ENCODE assay signal across 29 mouse cellular contexts in the genomic region with DNA sequence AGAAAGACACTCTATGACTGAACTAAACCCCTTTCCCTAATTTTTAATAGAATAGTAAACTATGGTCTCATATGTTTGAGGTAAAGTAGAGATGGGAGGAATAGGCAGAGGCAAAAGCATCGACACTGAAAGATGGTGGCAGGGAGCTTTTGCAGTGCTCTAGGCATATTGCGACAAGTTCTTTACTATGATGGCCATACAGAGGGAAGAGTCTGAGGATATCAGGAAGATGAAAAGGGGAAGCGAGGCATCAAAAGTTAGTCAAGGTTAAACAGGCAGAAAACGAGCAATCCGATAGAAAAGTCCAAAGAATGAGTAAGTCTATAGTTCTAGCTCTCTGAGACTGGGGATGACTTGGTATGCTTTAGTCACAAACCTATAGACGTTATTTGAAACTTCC. TPM values are rescaled to one million over a fixed set of nuclear protein-coding genes. Genes with fewer than 3 reads are reported as not detected.
A peak's percentile ranks its signal among the peaks of the same experiment; 100 is the strongest.
DNase-seq lines count a peak whose midpoint lies in the region; ATAC-seq and TF ChIP-seq lines count a peak whose summit lies in the region.
"Had no signal": no experiment of that assay in that cellular context is flagged by ENCODE, and none has a peak within 500 bp of the region (broad histone marks: within the 10 kb centered on the region; RNA-seq: fewer than 3 reads in every experiment).

No protein-coding gene starts in this region.

- ATAC-seq in heart, embryonic 13.5 days (ENCODE audit: extremely low read depth, insufficient number of reproducible peaks, low FRiP score, low TSS enrichment) = no peak
- no peak for ATAC-seq in heart, embryonic 16.5 days (replicated peaks; ENCODE audit: extremely low read depth, insufficient read depth, low FRiP score)
- ATAC-seq in megakaryocyte, adult 5-6 weeks (ENCODE audit: poor library complexity, severe bottlenecking) = peak; percentile 33; the same call in 1 of the 2 replicates
- no peak for ATAC-seq in forebrain, postnatal 0 days
- ATAC-seq: forebrain, embryonic 13.5 days; forebrain, embryonic 16.5 days; hindbrain, embryonic 16.5 days; intestine, embryonic 15.5 days; Patski had no signal

- intact Hi-C loops in heart, adult 2 months (cut with DNase I) = loop anchor here (1.0 kb wide), 1 partner anchor 38 kb away; no protein-coding TSS in a partner anchor
- intact Hi-C loops in heart, postnatal 10 days (cut with DNase I) = no loop called here

- TF ChIP-seq POLR2A in heart, adult 2 months (IDR thresholded peaks at IDR 0.05; ENCODE audit: insufficient read depth, low read depth, low read length) = no peak

- no peak for DNase-seq in heart, adult 2 months
- DNase-seq in heart, adult 9 months (ENCODE audit: low spot score in 2 of 2) = no peak
- DNase-seq in heart, adult 18-20 months = no peak
- no peak for DNase-seq in heart, postnatal 10 days
- DNase-seq in forebrain, postnatal 0 days = no peak
- DNase-seq: adrenal gland, postnatal 10 days; B cell, adult 2 months; cerebellum, adult 18-20 months; cerebellum, adult 9-10 months; cerebellum, postnatal 14 days; gastrocnemius, postnatal 10 days; gastrocnemius, postnatal 36 days; heart, postnatal 36 days; kidney, adult 11 months; kidney, adult 8-10 months had no signal

- no peak overlapping the region for H3K4me3 ChIP-seq in heart, adult 2 months
- no peak overlapping the region for H3K4me3 ChIP-seq in heart, embryonic 13.5 days
- H3K4me3 ChIP-seq in heart, embryonic 16.5 days (ENCODE audit: low read length) = no peak overlapping the region
- no peak overlapping the region for H3K4me3 ChIP-seq in forebrain, postnatal 0 days (ENCODE audit: low read depth, low read length)
- H3K4me3 ChIP-seq: forebrain, embryonic 10.5 days; forebrain, embryonic 13.5 days; hindbrain, embryonic 10.5 days; hindbrain, embryonic 13.5 days; intestine, embryonic 15.5 days; kidney, embryonic 15.5 days had no signal

- no peak for TF ChIP-seq CTCF in heart, adult 2 months (IDR thresholded peaks at IDR 0.05)
- no peak for TF ChIP-seq CTCF in forebrain, postnatal 0 days (IDR thresholded peaks at IDR 0.05; ENCODE audit: low read depth)

- no peak overlapping the region for H3K9ac ChIP-seq in heart, adult 2 months (ENCODE audit: low read depth, low read length)
- H3K9ac ChIP-seq in heart, embryonic 13.5 days = no peak overlapping the region
- H3K9ac ChIP-seq in heart, embryonic 16.5 days (ENCODE audit: low read length) = no peak overlapping the region
- H3K9ac ChIP-seq in forebrain, postnatal 0 days = no peak overlapping the region
- H3K9ac ChIP-seq: forebrain, embryonic 13.5 days; hindbrain, embryonic 13.5 days; intestine, embryonic 15.5 days; kidney, embryonic 15.5 days had no signal

- H3K36me3 ChIP-seq in heart, adult 2 months (ENCODE audit: control insufficient read depth, insufficient read depth, low read length) = peaks cover 4% of the 10 kb centered on the region; the same call in 1 of the 2 replicates
- no peaks in the 10 kb centered on the region for H3K36me3 ChIP-seq in heart, embryonic 13.5 days
- no peaks in the 10 kb centered on the region for H3K36me3 ChIP-seq in heart, embryonic 16.5 days (ENCODE audit: control insufficient read depth, insufficient read depth)
- H3K36me3 ChIP-seq in forebrain, postnatal 0 days (ENCODE audit: insufficient read depth) = no peaks in the 10 kb centered on the region
- H3K36me3 ChIP-seq: forebrain, embryonic 10.5 days; G1E; hindbrain, embryonic 10.5 days; hindbrain, embryonic 13.5 days; intestine, embryonic 15.5 days; kidney, embryonic 15.5 days had no signal

- no peaks in the 10 kb centered on the region; the same call in 1 of the 2 replicates for H3K4me1 ChIP-seq in heart, adult 2 months (ENCODE audit: control insufficient read depth, insufficient read depth, low read length)
- peaks cover 19% of the 10 kb centered on the region for H3K4me1 ChIP-seq in heart, embryonic 13.5 days
- peaks cover 8% of the 10 kb centered on the region for H3K4me1 ChIP-seq in heart, embryonic 16.5 days (ENCODE audit: control insufficient read depth, insufficient read depth, low read length)
- H3K4me1 ChIP-seq in forebrain, postnatal 0 days (ENCODE audit: insufficient read depth) = no peaks in the 10 kb centered on the region
- H3K4me1 ChIP-seq: forebrain, embryonic 10.5 days; forebrain, embryonic 13.5 days; hindbrain, embryonic 10.5 days; hindbrain, embryonic 13.5 days; intestine, embryonic 15.5 days; kidney, embryonic 15.5 days had no signal

- peak overlapping the region; percentile 30 for H3K4me2 ChIP-seq in heart, embryonic 13.5 days
- no peak overlapping the region; the same call in 1 of the 2 replicates for H3K4me2 ChIP-seq in heart, embryonic 16.5 days (ENCODE audit: low read depth, low read length)
- no peak overlapping the region for H3K4me2 ChIP-seq in forebrain, postnatal 0 days (ENCODE audit: low read depth)
- H3K4me2 ChIP-seq: forebrain, embryonic 13.5 days; hindbrain, embryonic 13.5 days; intestine, embryonic 15.5 days; kidney, embryonic 15.5 days had no signal

- WGBS in heart, adult 2 months = 72% methylated on average over 6 of the region's 6 CpGs
- 77% methylated on average over 6 of the region's 6 CpGs for WGBS in heart, embryonic 13.5 days
- WGBS in heart, embryonic 16.5 days = 71% methylated on average over 6 of the region's 6 CpGs
- WGBS in forebrain, postnatal 0 days = 67% methylated on average over 6 of the region's 6 CpGs

- no peaks in the 10 kb centered on the region for H3K27me3 ChIP-seq in heart, adult 2 months (ENCODE audit: control insufficient read depth, insufficient read depth, low read length)
- no peaks in the 10 kb centered on the region for H3K27me3 ChIP-seq in heart, embryonic 13.5 days (replicated peaks)
- no peaks in the 10 kb centered on the region for H3K27me3 ChIP-seq in heart, embryonic 16.5 days (ENCODE audit: control insufficient read depth, insufficient read depth, low read length)
- H3K27me3 ChIP-seq in forebrain, postnatal 0 days (ENCODE audit: insufficient read depth, low read length) = no peaks in the 10 kb centered on the region
- H3K27me3 ChIP-seq: CH12.LX; forebrain, embryonic 13.5 days; hindbrain, embryonic 13.5 days; intestine, embryonic 15.5 days; kidney, embryonic 15.5 days; Patski had no signal

- H3K9me3 ChIP-seq in heart, embryonic 13.5 days = no peaks in the 10 kb centered on the region
- no peaks in the 10 kb centered on the region for H3K9me3 ChIP-seq in heart, embryonic 16.5 days (replicated peaks; ENCODE audit: control insufficient read depth, low read length)
- no peaks in the 10 kb centered on the region for H3K9me3 ChIP-seq in forebrain, postnatal 0 days (ENCODE audit: low read length)
- H3K9me3 ChIP-seq: forebrain, embryonic 10.5 days; forebrain, embryonic 13.5 days; G1E; hindbrain, embryonic 10.5 days; hindbrain, embryonic 13.5 days; intestine, embryonic 15.5 days; kidney, embryonic 15.5 days had no signal

- TF ChIP-seq EP300 in heart, adult 2 months (IDR thresholded peaks at IDR 0.05; ENCODE audit: insufficient read depth, low read depth, low read length) = no peak

- H3K79me2 ChIP-seq in heart, adult 2 months (replicated peaks; ENCODE audit: control insufficient read depth, insufficient read depth, low read length) = no peaks in the 10 kb centered on the region

- peak overlapping the region; percentile 24 for H3K27ac ChIP-seq in heart, adult 2 months
- peak overlapping the region; percentile 66 for H3K27ac ChIP-seq in heart, embryonic 13.5 days (replicated peaks)
- H3K27ac ChIP-seq in heart, embryonic 16.5 days (ENCODE audit: low read length) = peak overlapping the region; percentile 39
- no peak overlapping the region for H3K27ac ChIP-seq in forebrain, postnatal 0 days (ENCODE audit: low read depth, low read length)
- H3K27ac ChIP-seq: forebrain, embryonic 10.5 days; forebrain, embryonic 13.5 days; hindbrain, embryonic 10.5 days; hindbrain, embryonic 13.5 days; intestine, embryonic 15.5 days; kidney, embryonic 15.5 days had no signal

RNA-seq across cellular contexts. Expression of a gene that starts 27.9 kb away (rescaled TPM):
- total RNA-seq in heart, adult 2 months (2021) = under 1 TPM in 1 of 2 experiments, not detected in 1; 0.07 TPM
- polyA plus RNA-seq in heart, adult 2 months (2012; rRNA removed) = 0.02 and 0.09 TPM in 2 replicates
- polyA plus RNA-seq in heart, embryonic 13.5 days (2015; fragmentation: Nextera tagmentation; extraction: Ambion mirVana) = 0.09 and 0.11 TPM in 2 replicates
- under 1 TPM; 0.05 TPM for total RNA-seq in heart, adult 18-20 months (2021)
- 0.10 and 0.12 TPM in 2 replicates for polyA plus RNA-seq in heart, embryonic 16.5 days (2015; fragmentation: Nextera tagmentation; extraction: Ambion mirVana)
- under 1 TPM; 0.05 to 0.07 TPM for total RNA-seq in heart, postnatal 10 days (2021)
- total RNA-seq in megakaryocyte, adult 5-6 weeks (2015) = not detected in 2 replicates
- total RNA-seq in megakaryocyte, adult 5-6 weeks (2017) = 0.04 and 0.08 TPM in 2 replicates
- total RNA-seq in forebrain, postnatal 0 days (2014; rRNA removed) = 0.43 and 0.46 TPM in 2 replicates
- polyA plus RNA-seq in forebrain, postnatal 0 days (2015; fragmentation: Nextera tagmentation; extraction: Ambion mirVana) = 0.11 and 0.21 TPM in 2 replicates
- total RNA-seq: gastrocnemius, postnatal 36 days had no signal
- polyA plus RNA-seq: forebrain, embryonic 10.5 days; forebrain, embryonic 13.5 days; G1E had no signal
